Mouse (Mus musculus) liver, adult 2 months (tissue): Measurements from ENCODE around the gene Pknox2.

Experiments used
- CTCF ChIP-seq: fragments of 200-500 bp; IDR thresholded peaks from 2 replicates; pipeline ENCODE4 v1.5.1; 2011; ENCODE audit warnings: low read depth, low read length, control low read depth
- POLR2A ChIP-seq: fragments of 200-500 bp; IDR thresholded peaks from 2 replicates; pipeline ENCODE4 v1.6.1; 2011; ENCODE audit warnings: low read length, control low read depth; ENCODE audit not compliant: insufficient read depth; ENCODE audit errors: extremely low read depth

DNA sequence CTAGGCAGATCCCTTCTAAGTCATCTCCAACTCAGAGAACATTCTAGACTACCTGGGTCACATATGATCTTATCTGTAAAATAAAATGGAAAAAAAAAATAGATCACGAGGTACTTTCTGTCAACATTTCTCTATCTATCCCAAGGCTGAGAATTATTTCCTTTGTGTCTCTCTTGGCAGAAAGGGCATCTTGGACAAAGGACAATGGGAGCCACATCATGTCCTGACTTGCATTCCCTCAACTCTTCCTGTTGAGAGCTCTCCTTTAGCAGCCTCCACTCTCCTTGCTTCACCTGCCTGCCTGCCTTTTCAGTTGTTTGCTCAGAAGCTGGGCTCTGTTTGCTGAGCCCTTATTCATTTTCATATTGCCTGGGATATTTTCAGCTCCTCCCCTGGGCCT is 103.0 kb downstream of the Pknox2 start:
- no peak for TF ChIP-seq POLR2A
- no peak for TF ChIP-seq CTCF
